Mouse (Mus musculus): ENCODE measurements around the gene Hopx. TPM values are rescaled to one million over a fixed set of nuclear protein-coding genes. Genes with fewer than 3 reads are reported as not detected.

Hopx gene
- 2.8 and 4.4 TPM in 2 replicates for polyA plus RNA-seq (2015; fragmentation: Nextera tagmentation; extraction: Ambion mirVana)

DNA sequence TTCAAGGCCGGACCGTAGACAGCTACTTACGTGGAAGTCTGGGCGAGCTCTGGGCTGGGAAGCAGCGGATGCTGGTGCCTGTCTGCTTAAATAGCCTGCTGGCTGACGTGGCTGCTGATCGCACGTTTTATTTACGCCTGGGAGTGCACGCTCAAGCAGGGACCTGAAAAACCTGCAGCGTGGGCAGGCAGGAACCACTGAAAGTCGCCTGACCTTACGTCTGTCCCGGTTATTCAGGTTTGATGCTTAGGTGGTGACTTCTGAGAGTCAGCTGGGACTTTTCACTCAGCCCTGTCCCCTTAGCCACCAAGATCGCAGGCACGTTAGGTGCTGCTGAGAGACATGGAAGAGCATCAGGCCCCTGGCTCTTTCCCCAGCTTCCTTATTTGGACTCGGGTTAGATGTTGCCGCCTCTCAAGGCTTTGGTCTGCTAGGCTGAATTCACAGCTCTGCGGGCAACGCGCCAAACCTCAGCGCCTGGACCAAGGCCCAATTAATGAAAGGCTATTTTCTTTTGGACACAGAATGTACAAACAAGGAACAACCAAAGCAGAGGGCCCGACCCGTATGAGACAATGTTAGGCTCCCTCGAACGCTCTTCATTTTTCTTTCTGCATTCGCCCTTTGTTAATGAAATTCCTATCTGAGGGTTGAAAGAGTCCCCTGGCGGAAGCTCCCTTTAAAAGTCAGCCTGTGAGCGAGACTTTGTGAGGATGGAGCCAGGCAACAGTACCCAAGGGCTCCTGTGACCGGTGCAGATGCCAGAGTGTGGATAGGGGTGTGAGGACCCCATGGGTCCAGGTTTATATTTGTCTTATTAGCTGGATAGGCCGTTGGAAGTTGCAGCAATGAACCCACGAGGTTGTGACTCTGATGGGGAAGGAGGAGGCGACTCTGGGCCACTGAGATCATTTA is at the start of gene Hopx:
Gene Hopx (minus strand): TSS at position 305 of the 915 bp plus-strand sequence.
- H3K9me3 ChIP-seq (ENCODE audit: control insufficient read depth, low read length) = no peaks in the 10 kb centered on the region
- H3K36me3 ChIP-seq (ENCODE audit: control insufficient read depth, insufficient read depth, low read length) = no peaks in the 10 kb centered on the region
- H3K4me3 ChIP-seq (ENCODE audit: low read length) = peak within 1 kb of the TSS; percentile 12
- peak within 1 kb of the TSS; percentile 39 for H3K4me2 ChIP-seq (ENCODE audit: low read depth, low read length)
- no peaks in the 10 kb centered on the region for H3K27me3 ChIP-seq (replicated peaks; ENCODE audit: control insufficient read depth, insufficient read depth, low read length)
- peak within 1 kb of the TSS; percentile 40 for H3K27ac ChIP-seq (ENCODE audit: low read length)
- ATAC-seq = peak; percentile 65
- WGBS = 35% methylated on average over 33 of the region's 33 CpGs
- H3K9ac ChIP-seq (ENCODE audit: low read depth, low read length) = peak within 1 kb of the TSS; percentile 58
- peaks cover 19% of the 10 kb centered on the region; the same call in 1 of the 2 replicates for H3K4me1 ChIP-seq (ENCODE audit: control insufficient read depth, insufficient read depth, low read length)

DNA sequence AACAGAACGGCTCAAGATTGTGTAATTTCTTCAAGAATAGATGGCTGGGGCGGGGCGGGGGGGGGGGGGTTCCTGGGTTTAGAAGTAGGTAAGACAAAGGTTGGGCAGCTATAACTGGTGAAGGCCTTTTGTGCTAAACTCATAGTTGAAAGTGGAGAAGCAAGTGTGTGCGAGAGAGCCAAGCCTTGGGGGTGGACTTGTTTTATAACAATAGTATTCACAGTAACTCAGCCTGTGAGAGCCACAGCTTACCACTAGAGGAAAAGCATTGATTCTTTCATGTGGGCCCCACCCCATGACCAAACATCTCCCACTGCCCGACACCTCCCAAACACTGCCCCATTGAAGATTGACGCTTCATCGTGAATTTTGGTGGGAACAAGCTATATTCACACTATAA is 48.7 kb upstream of the Hopx start:
- H3K9ac ChIP-seq (ENCODE audit: low read depth, low read length) = no peak overlapping the region
- 71% methylated on average over 7 of the region's 7 CpGs for WGBS
- H3K36me3 ChIP-seq (ENCODE audit: control insufficient read depth, insufficient read depth, low read length) = no peaks in the 10 kb centered on the region
- H3K4me3 ChIP-seq (ENCODE audit: low read length) = no peak overlapping the region
- no peaks in the 10 kb centered on the region for H3K4me1 ChIP-seq (ENCODE audit: control insufficient read depth, insufficient read depth, low read length)
- no peaks in the 10 kb centered on the region for H3K27me3 ChIP-seq (replicated peaks; ENCODE audit: control insufficient read depth, insufficient read depth, low read length)
- peak; percentile 45; the same call in 1 of the 2 replicates for ATAC-seq
- H3K4me2 ChIP-seq (ENCODE audit: low read depth, low read length) = no peak overlapping the region
- no peaks in the 10 kb centered on the region for H3K9me3 ChIP-seq (ENCODE audit: control insufficient read depth, low read length)
- H3K27ac ChIP-seq (ENCODE audit: low read length) = no peak overlapping the region

DNA sequence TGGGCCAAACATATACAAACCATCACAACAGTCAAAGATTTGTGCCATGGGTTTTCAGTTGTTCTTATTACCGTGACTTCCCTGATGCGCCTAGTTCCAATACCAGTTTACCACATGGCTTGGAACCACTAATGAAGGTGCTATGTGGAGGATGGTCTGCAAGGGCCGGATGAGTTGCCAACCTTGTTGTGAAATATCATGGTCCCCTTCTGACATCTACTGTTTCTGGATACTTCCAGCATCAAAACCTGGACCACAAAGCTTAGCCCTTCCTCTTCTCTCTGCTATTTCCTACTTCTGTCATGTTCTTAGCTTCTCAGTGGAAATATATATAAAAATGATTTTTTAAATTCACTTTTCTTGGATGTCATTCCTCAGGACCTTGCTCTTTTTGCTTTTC is 47.6 kb upstream of the Hopx start:
- Histone ChIP-seq H3K9me3 (ENCODE audit: control insufficient read depth, low read length) (no peaks in the 10 kb centered on the region), H3K27ac (ENCODE audit: low read length) (no peak overlapping the region), H3K4me3 (ENCODE audit: low read length) (no peak overlapping the region), H3K9ac (ENCODE audit: low read depth, low read length) (no peak overlapping the region), H3K36me3 (ENCODE audit: control insufficient read depth, insufficient read depth, low read length) (no peaks in the 10 kb centered on the region), H3K4me2 (ENCODE audit: low read depth, low read length) (no peak overlapping the region), H3K4me1 (ENCODE audit: control insufficient read depth, insufficient read depth, low read length) (no peaks in the 10 kb centered on the region), H3K27me3 (replicated peaks; ENCODE audit: control insufficient read depth, insufficient read depth, low read length) (no peaks in the 10 kb centered on the region)
- WGBS = 91% methylated on average over 3 of the region's 3 CpGs
- ATAC-seq = no peak

- Histone ChIP-seq H3K4me3 (ENCODE audit: low read length) (no peak overlapping the region), H3K27ac (ENCODE audit: low read length) (no peak overlapping the region)
- 53% methylated on average over 14 of the region's 14 CpGs for WGBS
Observed at GRCm38 (mm10) chr5:77157777-77158540, 43.0 kb upstream of the Hopx start.

GRCm38 (mm10) chr5:77156938-77157337 is 42.0 kb upstream of the Hopx start:
- H3K27ac ChIP-seq (ENCODE audit: low read length) = no peak overlapping the region
- no peak overlapping the region for H3K9ac ChIP-seq (ENCODE audit: low read depth, low read length)

More at GRCm38 (mm10) chr5:77157777-77158540, 43.0 kb upstream of the Hopx start:
- H3K4me1 ChIP-seq (ENCODE audit: control insufficient read depth, insufficient read depth, low read length) = no peaks in the 10 kb centered on the region
- ATAC-seq = no peak
- H3K36me3 ChIP-seq (ENCODE audit: control insufficient read depth, insufficient read depth, low read length) = no peaks in the 10 kb centered on the region
- no peaks in the 10 kb centered on the region for H3K9me3 ChIP-seq (ENCODE audit: control insufficient read depth, low read length)
- H3K27me3 ChIP-seq (replicated peaks; ENCODE audit: control insufficient read depth, insufficient read depth, low read length) = no peaks in the 10 kb centered on the region
- no peak overlapping the region for H3K9ac ChIP-seq (ENCODE audit: low read depth, low read length)
- no peak overlapping the region for H3K4me2 ChIP-seq (ENCODE audit: low read depth, low read length)

GRCm38 (mm10) chr5:77155526-77155925 is 40.6 kb upstream of the Hopx start:
- 93% methylated on average over 12 of the region's 12 CpGs for WGBS
- H3K9me3 ChIP-seq (ENCODE audit: control insufficient read depth, low read length) = no peaks in the 10 kb centered on the region

More at GRCm38 (mm10) chr5:77156938-77157337, 42.0 kb upstream of the Hopx start:
- Histone ChIP-seq H3K4me3 (ENCODE audit: low read length) (no peak overlapping the region), H3K27me3 (replicated peaks; ENCODE audit: control insufficient read depth, insufficient read depth, low read length) (no peaks in the 10 kb centered on the region), H3K4me1 (ENCODE audit: control insufficient read depth, insufficient read depth, low read length) (no peaks in the 10 kb centered on the region), H3K36me3 (ENCODE audit: control insufficient read depth, insufficient read depth, low read length) (no peaks in the 10 kb centered on the region), H3K9me3 (ENCODE audit: control insufficient read depth, low read length) (no peaks in the 10 kb centered on the region), H3K4me2 (ENCODE audit: low read depth, low read length) (no peak overlapping the region)
- WGBS = 80% methylated on average over 5 of the region's 5 CpGs
- ATAC-seq = no peak

GRCm38 (mm10) chr5:77154812-77155211 is 39.9 kb upstream of the Hopx start:
- H3K9me3 ChIP-seq (ENCODE audit: control insufficient read depth, low read length) = no peaks in the 10 kb centered on the region
- H3K4me2 ChIP-seq (ENCODE audit: low read depth, low read length) = no peak overlapping the region
- WGBS = 76% methylated on average over 5 of the region's 5 CpGs
- no peaks in the 10 kb centered on the region for H3K36me3 ChIP-seq (ENCODE audit: control insufficient read depth, insufficient read depth, low read length)
- H3K27me3 ChIP-seq (replicated peaks; ENCODE audit: control insufficient read depth, insufficient read depth, low read length) = no peaks in the 10 kb centered on the region
- no peak overlapping the region for H3K9ac ChIP-seq (ENCODE audit: low read depth, low read length)
- no peaks in the 10 kb centered on the region for H3K4me1 ChIP-seq (ENCODE audit: control insufficient read depth, insufficient read depth, low read length)
- H3K4me3 ChIP-seq (ENCODE audit: low read length) = no peak overlapping the region
- ATAC-seq = no peak
- H3K27ac ChIP-seq (ENCODE audit: low read length) = no peak overlapping the region

More at GRCm38 (mm10) chr5:77155526-77155925, 40.6 kb upstream of the Hopx start:
- Histone ChIP-seq H3K4me3 (ENCODE audit: low read length) (no peak overlapping the region), H3K27ac (ENCODE audit: low read length) (no peak overlapping the region), H3K4me1 (ENCODE audit: control insufficient read depth, insufficient read depth, low read length) (no peaks in the 10 kb centered on the region), H3K4me2 (ENCODE audit: low read depth, low read length) (no peak overlapping the region), H3K9ac (ENCODE audit: low read depth, low read length) (no peak overlapping the region), H3K27me3 (replicated peaks; ENCODE audit: control insufficient read depth, insufficient read depth, low read length) (no peaks in the 10 kb centered on the region), H3K36me3 (ENCODE audit: control insufficient read depth, insufficient read depth, low read length) (no peaks in the 10 kb centered on the region)
- no peak for ATAC-seq

GRCm38 (mm10) chr5:77151738-77152137 is 36.8 kb upstream of the Hopx start:
- 75% methylated on average over 3 of the region's 3 CpGs for WGBS
- ATAC-seq = no peak

GRCm38 (mm10) chr5:77151075-77151474 is 36.2 kb upstream of the Hopx start:
- H3K4me3 ChIP-seq (ENCODE audit: low read length) = no peak overlapping the region
- ATAC-seq = no peak
- WGBS = 67% methylated on average over 7 of the region's 7 CpGs

More at GRCm38 (mm10) chr5:77151738-77152137, 36.8 kb upstream of the Hopx start:
- no peaks in the 10 kb centered on the region for H3K36me3 ChIP-seq (ENCODE audit: control insufficient read depth, insufficient read depth, low read length)
- H3K9me3 ChIP-seq (ENCODE audit: control insufficient read depth, low read length) = no peaks in the 10 kb centered on the region
- H3K27me3 ChIP-seq (replicated peaks; ENCODE audit: control insufficient read depth, insufficient read depth, low read length) = no peaks in the 10 kb centered on the region
- H3K4me1 ChIP-seq (ENCODE audit: control insufficient read depth, insufficient read depth, low read length) = no peaks in the 10 kb centered on the region
- H3K27ac ChIP-seq (ENCODE audit: low read length) = no peak overlapping the region
- H3K4me3 ChIP-seq (ENCODE audit: low read length) = no peak overlapping the region
- H3K9ac ChIP-seq (ENCODE audit: low read depth, low read length) = no peak overlapping the region
- H3K4me2 ChIP-seq (ENCODE audit: low read depth, low read length) = no peak overlapping the region

More at GRCm38 (mm10) chr5:77151075-77151474, 36.2 kb upstream of the Hopx start:
- Histone ChIP-seq H3K9me3 (ENCODE audit: control insufficient read depth, low read length) (no peaks in the 10 kb centered on the region), H3K27ac (ENCODE audit: low read length) (no peak overlapping the region), H3K9ac (ENCODE audit: low read depth, low read length) (no peak overlapping the region), H3K36me3 (ENCODE audit: control insufficient read depth, insufficient read depth, low read length) (no peaks in the 10 kb centered on the region), H3K4me2 (ENCODE audit: low read depth, low read length) (no peak overlapping the region), H3K4me1 (ENCODE audit: control insufficient read depth, insufficient read depth, low read length) (no peaks in the 10 kb centered on the region), H3K27me3 (replicated peaks; ENCODE audit: control insufficient read depth, insufficient read depth, low read length) (no peaks in the 10 kb centered on the region)

Data from intestine, embryonic 16.5 days (tissue).